Mouse (Mus musculus): ENCODE measurements around the gene Rfx4.

DNA sequence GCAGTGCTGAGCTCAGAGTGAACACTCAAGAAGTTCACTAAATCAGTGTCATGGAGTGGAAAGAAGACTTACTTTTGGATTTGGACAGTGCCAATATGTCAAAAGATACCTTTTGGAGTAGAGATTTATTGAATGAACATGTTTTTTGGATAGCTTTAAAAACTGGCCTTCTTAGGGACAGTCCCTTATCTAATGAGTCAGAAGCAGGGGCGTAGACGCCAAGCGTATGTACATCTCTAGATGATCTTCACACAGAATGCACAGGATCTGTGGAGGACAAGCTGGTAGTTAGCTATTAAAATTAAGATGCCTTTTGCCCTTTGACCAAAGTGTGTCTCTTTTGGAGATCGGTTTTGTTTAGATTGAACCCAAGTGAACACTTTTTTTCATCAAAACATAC, 171.0 kb downstream of the Rfx4 start:
- TF ChIP-seq CTCF (IDR thresholded peaks at IDR 0.05; ENCODE audit: low read depth, low read length) (no peak), POLR2A (IDR thresholded peaks at IDR 0.05; ENCODE audit: extremely low read depth, insufficient read depth, low read length) (no peak)

Measured in liver, adult 2 months (tissue).